Mouse (Mus musculus) embryonic facial prominence, embryonic 11.5 days (tissue): ENCODE data around the gene Ska2. TPM values are rescaled to one million over a fixed set of nuclear protein-coding genes. Genes with fewer than 3 reads are reported as not detected.
A peak's percentile ranks its signal among the peaks of the same experiment; 100 is the strongest.

Experiments
- ATAC-seq: fragments of 200-750 bp; cut with Nextera tagmentation; replicated peaks from 2 replicates; pipeline ENCODE4 v1.8.0; 2017; ENCODE audit warnings: low read depth; ENCODE audit not compliant: insufficient number of reproducible peaks, low FRiP score, low TSS enrichment
- DNase-seq: peaks from one replicate; pipeline ENCODE4 v3.0.0-alpha.2; 2015; ENCODE audit warnings: low spot score
- H3K27ac ChIP-seq: fragments of 300-500 bp; sonication (generic); replicated peaks from 2 replicates; pipeline ENCODE4 v1.5.1; 2014; ENCODE audit warnings: mild to moderate bottlenecking, low read depth, low read length, control low read depth
- H3K27me3 ChIP-seq: fragments of 300-500 bp; sonication (generic); 2 replicates; pipeline ENCODE4 v1.6.1; 2014; ENCODE audit warnings: mild to moderate bottlenecking, low read length, moderate library complexity, mixed read lengths; ENCODE audit not compliant: control insufficient read depth, insufficient read depth
- H3K36me3 ChIP-seq: fragments of 300-500 bp; sonication (generic); replicated peaks from 2 replicates; pipeline ENCODE4 v1.6.1; 2014; ENCODE audit warnings: low read depth, mild to moderate bottlenecking, low read length, moderate library complexity, mixed read lengths; ENCODE audit not compliant: control insufficient read depth, insufficient read depth
- H3K4me1 ChIP-seq: fragments of 300-500 bp; sonication (generic); 2 replicates; pipeline ENCODE4 v1.6.1; 2014; ENCODE audit warnings: low read length, mixed read lengths; ENCODE audit not compliant: control insufficient read depth, insufficient read depth
- H3K4me2 ChIP-seq: fragments of 300-500 bp; sonication (generic); 2 replicates; pipeline ENCODE4 v1.6.1; 2014; ENCODE audit warnings: low read depth, mild to moderate bottlenecking, control low read depth, low read length, moderate library complexity
- H3K4me3 ChIP-seq: fragments of 300-500 bp; sonication (generic); 2 replicates; pipeline ENCODE4 v1.5.1; 2014; ENCODE audit warnings: low read depth, low read length, control low read depth
- H3K9ac ChIP-seq: fragments of 300-500 bp; sonication (generic); replicated peaks from 2 replicates; pipeline ENCODE4 v1.6.1; 2014; ENCODE audit warnings: mild to moderate bottlenecking, control low read depth, low read length
- H3K9me3 ChIP-seq: fragments of 300-500 bp; sonication (generic); replicated peaks from 2 replicates; pipeline ENCODE4 v1.6.1; 2016; ENCODE audit warnings: mild to moderate bottlenecking, low read length, inconsistent platforms, mixed read lengths; ENCODE audit not compliant: control insufficient read depth
- WGBS: fragments of 180-500 bp; shearing (Covaris S2); extraction: QIAGEN DNeasy Blood & Tissue Kit; methylation state at CpG from one replicate; pipeline ENCODE4 v1.1.7; 2014; 5-methylcytosine and 5-hydroxymethylcytosine counted together
- polyA plus RNA-seq: library from polyadenylated mRNA; unstranded; fragments of >200 nt; fragmentation: Nextera tagmentation; extraction: Ambion mirVana; gene quantifications from 2 replicates; pipeline ENCODE4 v1.2.1, GENCODE M21; 2014

Gene Ska2
- polyA plus RNA-seq, 1 experiment from 2014 or later: 134 TPM

GRCm38 (mm10) chr11:87126281-87126823 is 17.3 kb downstream of the Ska2 start:
- DNase-seq (peak; percentile 50), ATAC-seq (no peak)
- H3K27me3 ChIP-seq: no peaks in the 10 kb centered on the region
- H3K4me2 ChIP-seq: peak overlapping the region; percentile 64
- peak overlapping the region; percentile 46 for H3K9ac ChIP-seq
- H3K36me3 ChIP-seq: peaks cover 3% of the 10 kb centered on the region; the same call in 1 of the 2 replicates
- peak overlapping the region; percentile 91 for H3K4me3 ChIP-seq
- WGBS: 2% methylated on average over 12 of the region's 12 CpGs
- H3K4me1 ChIP-seq: no peaks in the 10 kb centered on the region
- H3K27ac ChIP-seq: peak overlapping the region; percentile 82
- no peaks in the 10 kb centered on the region for H3K9me3 ChIP-seq

GRCm38 (mm10) chr11:87126824-87127816 is 18.1 kb downstream of the Ska2 start, which contains the start of gene Trim37:
Gene Trim37 (plus strand): TSS chr11:87127077.
- peaks cover 3% of the 10 kb centered on the region; the same call in 1 of the 2 replicates for H3K36me3 ChIP-seq
- no peaks in the 10 kb centered on the region for H3K27me3 ChIP-seq
- no peaks in the 10 kb centered on the region for H3K4me1 ChIP-seq
- WGBS: under 1% methylated on average over 102 of the region's 105 CpGs
- peak; percentile 94 for DNase-seq
- peak within 1 kb of the TSS; percentile 73 for H3K9ac ChIP-seq
- peak within 1 kb of the TSS; percentile 91 for H3K4me3 ChIP-seq
- H3K27ac ChIP-seq: peak within 1 kb of the TSS; percentile 82
- H3K4me2 ChIP-seq: peak within 1 kb of the TSS; percentile 64
- no peaks in the 10 kb centered on the region for H3K9me3 ChIP-seq
- ATAC-seq: peak; percentile 92

GRCm38 (mm10) chr11:87136233-87136632 is 27.2 kb downstream of the Ska2 start:
- ATAC-seq (no peak), DNase-seq (no peak)
- whole genome bisulfite sequencing: 78% methylated on average over 4 of the region's 4 CpGs
- Histone ChIP-seq H3K4me2 (no peak overlapping the region), H3K9me3 (no peaks in the 10 kb centered on the region), H3K9ac (no peak overlapping the region), H3K36me3 (no peaks in the 10 kb centered on the region), H3K27me3 (no peaks in the 10 kb centered on the region), H3K27ac (no peak overlapping the region), H3K4me1 (no peaks in the 10 kb centered on the region), H3K4me3 (no peak overlapping the region)

GRCm38 (mm10) chr11:87158012-87158411 is 49.0 kb downstream of the Ska2 start:
- Histone ChIP-seq H3K9ac (no peak overlapping the region), H3K4me1 (no peaks in the 10 kb centered on the region), H3K36me3 (no peaks in the 10 kb centered on the region), H3K27me3 (no peaks in the 10 kb centered on the region), H3K4me2 (no peak overlapping the region), H3K9me3 (no peaks in the 10 kb centered on the region), H3K4me3 (no peak overlapping the region), H3K27ac (no peak overlapping the region)
- no peak for ATAC-seq
- DNase-seq: no peak
- 88% methylated on average over 2 of the region's 2 CpGs for WGBS

- H3K36me3 ChIP-seq: peaks cover 5% of the 10 kb centered on the region; the same call in 1 of the 2 replicates
- DNase-seq (no peak), ATAC-seq (no peak)
- 90% methylated on average over 4 of the region's 4 CpGs for WGBS
- H3K27ac ChIP-seq: no peak overlapping the region
- H3K9ac ChIP-seq: no peak overlapping the region
- H3K4me3 ChIP-seq: no peak overlapping the region
- H3K27me3 ChIP-seq: no peaks in the 10 kb centered on the region
- H3K4me2 ChIP-seq: no peak overlapping the region
- no peaks in the 10 kb centered on the region for H3K9me3 ChIP-seq
- H3K4me1 ChIP-seq: no peaks in the 10 kb centered on the region
Measured at GRCm38 (mm10) chr11:87162687-87163086, 53.7 kb downstream of the Ska2 start.

- Histone ChIP-seq H3K4me2 (no peak overlapping the region), H3K9me3 (no peaks in the 10 kb centered on the region), H3K27ac (no peak overlapping the region), H3K4me1 (no peaks in the 10 kb centered on the region), H3K36me3 (peaks cover 5% of the 10 kb centered on the region; the same call in 1 of the 2 replicates), H3K9ac (no peak overlapping the region), H3K4me3 (no peak overlapping the region), H3K27me3 (no peaks in the 10 kb centered on the region)
- DNase-seq (no peak), ATAC-seq (no peak)
Measured at GRCm38 (mm10) chr11:87163751-87164150, 54.7 kb downstream of the Ska2 start.

GRCm38 (mm10) chr11:87173625-87174024 is 64.6 kb downstream of the Ska2 start:
- Histone ChIP-seq H3K9me3 (no peaks in the 10 kb centered on the region), H3K9ac (no peak overlapping the region), H3K4me1 (no peaks in the 10 kb centered on the region), H3K27ac (no peak overlapping the region), H3K36me3 (peaks cover 3% of the 10 kb centered on the region), H3K4me3 (no peak overlapping the region), H3K4me2 (no peak overlapping the region), H3K27me3 (no peaks in the 10 kb centered on the region)
- ATAC-seq (no peak), DNase-seq (no peak)
- WGBS: 90% methylated on average over 5 of the region's 5 CpGs
